Mouse (Mus musculus): ENCODE measurements around the gene Med18.
"Not testable (repeated sequence)": the region's sequence is repeated elsewhere in the genome, so short reads cannot be mapped to it uniquely, and the experiment has no call there.

Gene Med18

GRCm38 (mm10) chr4:132415966-132416365, 47.8 kb downstream of the Med18 start:
- no peak for DNase-seq

GRCm38 (mm10) chr4:132413257-132413656, 50.5 kb downstream of the Med18 start:
- not testable (repeated sequence) for DNase-seq

GRCm38 (mm10) chr4:132411322-132412094, 52.2 kb downstream of the Med18 start:
- peak; percentile 13 for DNase-seq

- no peak for DNase-seq
Measured at GRCm38 (mm10) chr4:132409587-132410229, 54.0 kb downstream of the Med18 start.
